Mouse (Mus musculus) cerebellum, postnatal 4 days (tissue): ENCODE data around the gene Ermap.
A peak's percentile ranks its signal among the peaks of the same experiment; 100 is the strongest.

Experiments
- DNase-seq, 2 experiments: peaks; one replicate each; pipeline ENCODE4 v3.0.0; 2022; ENCODE audit warnings: low spot score in 2 of 2, mixed read lengths in 1 of 2

Gene Ermap

DNA sequence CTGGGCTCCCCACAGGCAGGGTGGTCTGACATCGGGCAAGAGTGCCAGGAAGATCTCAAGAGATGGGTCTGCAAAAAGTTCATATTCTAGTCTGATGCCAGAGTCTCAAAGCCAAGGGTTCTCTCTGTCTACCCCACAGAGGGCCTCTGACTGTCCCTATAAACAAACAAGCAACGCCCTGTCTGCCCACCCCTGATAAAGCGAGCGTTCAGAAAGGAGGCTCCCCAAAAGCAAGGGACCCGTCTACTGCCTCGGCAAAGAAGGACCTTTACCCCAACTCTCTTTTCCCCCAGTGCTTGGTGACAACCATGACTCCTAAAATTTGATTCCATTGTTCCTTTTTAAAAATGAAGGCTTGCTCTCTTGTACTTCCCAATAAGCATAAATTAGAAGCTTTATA lies at the start of gene Ermap:
TSS of gene Ermap (minus strand) at position 148 of the 400 bp plus-strand sequence.
- DNase-seq, result no peak

DNA sequence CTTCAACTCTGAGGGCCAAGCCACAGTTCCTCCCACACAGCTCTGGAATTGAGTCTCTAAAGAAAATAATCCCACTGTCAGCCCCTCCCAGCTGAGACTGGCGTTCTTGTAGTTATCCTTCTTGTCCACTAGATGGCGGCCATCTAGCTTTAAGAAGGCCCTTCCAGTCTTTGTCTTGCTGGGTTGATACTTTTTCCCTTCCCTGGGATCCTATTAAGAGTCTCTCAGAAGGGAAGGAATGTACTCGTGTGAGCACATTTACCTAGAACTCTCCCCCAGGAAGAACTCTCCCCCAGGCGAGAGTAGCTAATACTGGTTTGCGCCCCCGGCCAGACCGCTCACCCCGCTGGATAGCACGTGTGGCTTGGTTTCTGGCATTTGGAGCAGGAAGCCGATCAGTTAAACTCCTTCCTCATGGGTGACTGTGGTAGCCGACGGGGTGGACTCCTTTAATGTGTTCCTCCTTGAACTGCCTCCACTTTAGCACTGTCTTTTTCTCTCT lies 49.4 kb upstream of the Ermap start:
- no peak for DNase-seq

DNA sequence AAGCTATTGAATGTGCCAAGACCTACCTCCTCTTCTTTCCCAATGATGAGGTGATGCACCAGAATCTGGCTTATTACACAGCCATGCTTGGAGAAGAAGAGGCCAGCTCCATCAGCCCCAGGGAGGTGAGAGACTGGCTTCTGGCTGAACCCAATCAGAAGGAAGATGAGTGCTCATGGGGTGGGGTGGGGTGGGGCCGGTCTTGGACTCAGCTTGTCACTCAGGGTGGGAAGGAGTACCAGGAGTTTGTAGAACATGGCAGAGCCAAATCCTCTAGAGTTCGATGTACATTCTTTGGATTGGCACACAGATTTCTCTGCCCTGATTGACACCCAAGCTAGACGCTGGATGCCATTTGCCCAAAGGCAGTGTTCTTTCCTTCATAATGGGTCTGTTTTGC lies 48.9 kb upstream of the Ermap start:
- DNase-seq, result no peak

DNA sequence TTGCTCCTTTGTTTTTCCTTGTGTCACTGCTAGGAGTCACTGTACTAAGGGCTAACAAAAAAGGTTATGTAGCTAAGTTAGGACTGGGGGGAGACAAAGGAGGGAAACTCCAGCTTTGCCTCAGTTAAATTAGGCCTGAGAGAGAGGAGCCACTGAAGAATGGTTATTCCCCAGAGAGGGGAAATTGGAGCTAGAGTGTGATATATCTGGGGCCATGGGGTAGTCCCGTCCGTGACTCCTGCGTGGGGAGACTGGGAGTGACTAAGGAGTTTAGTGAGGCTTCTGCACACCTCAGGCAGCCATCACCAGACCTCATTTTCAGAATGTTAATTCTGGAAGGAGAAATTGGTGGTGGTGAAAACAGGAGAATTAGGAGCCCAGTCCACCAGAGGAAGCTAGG lies 44.5 kb upstream of the Ermap start:
- DNase-seq, result no peak

DNA sequence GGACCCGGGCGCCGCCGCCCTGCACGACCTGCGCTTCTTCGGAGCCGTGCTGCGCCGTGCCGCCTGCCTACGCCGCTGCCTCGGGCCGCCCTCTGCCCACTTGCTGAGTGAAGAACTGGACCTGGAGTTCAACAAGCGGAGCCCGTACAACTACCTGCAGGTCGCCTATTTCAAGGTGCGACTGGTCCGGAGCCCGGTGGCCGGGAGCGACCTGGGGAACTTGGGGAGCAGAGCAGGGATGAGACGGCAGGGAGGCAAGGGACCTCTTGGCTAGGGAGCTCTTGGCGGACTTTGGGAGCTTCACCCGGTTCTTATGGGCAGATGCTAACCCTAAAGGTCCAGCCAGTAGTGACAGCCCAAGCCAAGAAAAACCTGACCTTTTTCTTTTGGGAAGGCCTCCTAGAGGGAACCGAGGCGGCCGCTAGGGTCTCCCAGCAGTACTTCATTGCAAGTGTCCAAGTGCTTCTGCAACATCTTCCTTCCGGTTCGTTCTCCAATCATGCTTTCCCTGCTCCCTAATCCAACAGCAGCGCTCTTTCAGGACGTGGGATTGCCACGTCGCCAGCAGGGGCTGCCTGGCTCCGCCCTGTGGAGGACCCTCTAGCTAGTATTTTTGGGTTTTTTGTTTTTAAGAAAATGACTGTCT lies 43.6 kb upstream of the Ermap start:
- DNase-seq, result peak in 1 of 2 experiments; percentile 42

DNA sequence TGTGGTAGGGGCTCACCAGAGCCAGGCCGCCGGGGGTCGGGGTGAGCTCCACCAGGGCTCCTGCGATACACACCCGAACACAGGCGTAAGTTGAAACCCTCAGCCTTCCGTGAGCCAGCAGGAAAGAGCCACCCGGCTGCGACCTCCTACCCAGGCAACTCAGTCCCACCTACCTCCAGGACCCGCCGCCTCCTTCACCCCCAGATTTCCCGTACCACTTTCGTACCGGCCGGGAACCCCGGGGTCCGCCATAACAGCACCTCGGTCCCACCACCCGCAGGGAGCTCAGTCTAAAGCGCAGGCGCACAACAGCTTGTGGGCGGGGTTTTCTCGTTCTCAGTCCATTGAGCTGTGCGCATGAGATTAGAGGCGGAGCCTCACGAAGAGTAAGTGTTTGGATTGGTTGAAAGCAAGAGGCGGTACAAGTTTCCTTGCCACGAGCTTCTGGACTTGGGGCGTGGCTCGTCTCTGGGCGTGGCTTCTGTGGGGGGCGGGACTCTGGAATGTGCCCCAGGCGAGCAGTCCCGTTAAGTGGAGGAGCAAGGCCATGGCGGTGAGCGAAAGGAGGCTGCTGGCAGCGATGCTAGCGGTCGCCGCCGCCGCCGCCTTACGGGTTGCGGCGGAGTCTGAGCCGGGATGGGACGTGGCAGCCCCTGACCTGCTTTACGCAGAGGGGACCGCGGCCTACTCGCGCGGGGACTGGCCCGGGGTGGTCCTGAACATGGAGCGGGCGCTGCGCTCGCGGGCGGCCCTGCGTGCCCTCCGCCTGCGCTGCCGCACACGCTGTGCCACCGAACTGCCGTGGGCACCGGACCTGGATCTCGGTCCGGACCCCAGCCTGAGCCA lies 42.8 kb upstream of the Ermap start, which contains the start of the genes AU022252 and P3h1:
TSS of gene AU022252 (minus strand) at position 303 of the 846 bp plus-strand sequence.
TSS of gene P3h1 (plus strand) at position 506 of the 846 bp plus-strand sequence.
- DNase-seq, result peak; percentile 81 to 98

DNA sequence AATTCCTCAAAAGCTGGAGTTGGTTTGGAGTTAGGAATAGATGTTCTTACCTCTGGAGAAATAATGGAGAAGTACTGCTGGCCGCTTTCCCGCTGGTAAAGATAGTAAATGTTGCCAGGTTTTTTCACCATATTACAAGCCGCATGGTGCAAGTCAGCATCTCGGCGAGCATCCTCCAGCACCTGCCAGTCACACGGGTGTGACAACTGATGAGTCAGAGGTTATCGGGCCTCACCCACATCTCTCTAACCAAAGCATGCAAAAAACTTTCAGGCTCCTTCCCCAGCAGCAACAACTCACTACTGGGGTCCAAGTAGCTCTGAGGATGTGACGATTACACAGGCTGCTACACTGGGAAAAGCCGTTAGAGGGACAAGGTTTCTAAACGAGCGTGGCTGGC lies 36.9 kb upstream of the Ermap start:
- no peak for DNase-seq

DNA sequence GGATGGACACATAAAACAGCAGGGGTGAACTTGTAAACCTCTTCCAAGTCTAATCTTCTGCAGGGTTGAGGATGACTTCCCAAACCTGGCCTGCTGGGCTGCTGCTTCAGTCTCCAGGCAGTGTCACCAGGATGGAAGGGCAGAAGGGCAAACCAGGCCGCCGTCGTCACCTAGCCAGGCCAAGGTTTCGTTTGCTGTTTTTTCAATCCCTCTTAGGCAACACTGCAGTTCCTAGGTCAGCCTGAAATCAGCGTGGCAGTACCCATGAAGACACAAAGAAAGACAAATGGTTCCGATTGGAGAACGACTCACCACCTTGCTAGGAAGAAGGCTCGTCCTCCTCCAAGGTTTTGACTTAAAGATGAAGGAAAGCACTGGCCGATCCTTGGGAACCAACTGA lies 35.9 kb upstream of the Ermap start:
- no peak for DNase-seq

DNA sequence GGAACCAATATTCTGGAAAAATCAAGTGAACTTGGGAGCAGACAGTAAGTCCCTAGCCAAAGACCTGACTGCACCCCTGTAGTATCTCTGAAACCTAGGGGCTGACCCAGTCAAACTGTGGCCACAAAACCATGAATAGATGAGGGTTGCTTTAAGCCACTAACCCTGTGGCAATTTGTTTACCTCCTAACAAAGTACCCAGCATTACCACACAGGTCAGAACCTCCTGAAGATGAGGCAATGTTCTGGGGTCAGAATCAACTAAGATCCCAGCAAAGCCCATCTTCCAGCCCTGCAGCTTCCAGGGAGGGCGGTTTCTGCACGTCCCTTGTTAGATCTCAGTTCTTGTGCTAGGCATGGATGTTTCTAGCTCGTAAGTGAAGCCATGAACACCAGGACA lies 34.7 kb upstream of the Ermap start:
- no peak for DNase-seq

DNA sequence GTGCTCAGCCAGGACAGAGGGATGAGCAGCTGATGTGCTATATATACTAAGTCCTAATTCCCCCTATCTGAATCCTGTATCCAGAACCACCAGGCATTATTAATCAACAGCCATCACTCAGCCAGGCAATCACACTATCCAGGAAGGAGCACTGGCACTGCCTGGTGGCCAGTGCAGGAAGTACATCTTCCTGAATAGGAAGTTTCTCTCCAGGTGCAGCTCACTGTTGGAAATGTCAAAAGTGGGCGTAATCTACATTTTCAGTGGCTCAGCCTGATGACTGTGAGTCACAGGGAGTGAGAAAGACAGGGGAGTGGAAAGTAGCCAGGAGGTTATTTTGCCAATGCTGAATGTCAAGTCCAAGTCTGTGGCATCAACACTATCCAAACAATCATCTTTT lies 33.9 kb upstream of the Ermap start:
- DNase-seq, result no peak

DNA sequence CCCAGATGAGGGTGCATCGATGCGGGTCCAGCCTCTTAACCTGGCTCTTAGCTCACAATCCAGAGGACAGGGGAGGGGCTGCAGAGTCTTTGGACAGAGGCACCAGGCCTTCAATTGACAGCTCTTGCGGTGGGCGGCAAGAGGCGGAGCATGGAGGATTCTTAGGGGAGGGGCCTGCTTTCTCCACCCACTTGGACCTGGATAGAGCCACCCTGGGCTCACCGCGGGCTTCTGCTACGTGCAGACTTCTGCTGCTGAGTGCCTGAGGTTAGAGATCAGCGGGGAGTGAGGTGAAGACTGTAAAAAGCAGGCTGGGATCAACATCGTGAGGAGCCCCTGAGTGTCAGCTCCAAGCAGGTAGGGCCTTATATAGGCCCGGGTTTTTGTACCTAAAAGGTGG lies 28.4 kb upstream of the Ermap start, which contains the start of gene Tmem269:
TSS of gene Tmem269 (minus strand) at position 49 of the 400 bp plus-strand sequence.
- no peak for DNase-seq

DNA sequence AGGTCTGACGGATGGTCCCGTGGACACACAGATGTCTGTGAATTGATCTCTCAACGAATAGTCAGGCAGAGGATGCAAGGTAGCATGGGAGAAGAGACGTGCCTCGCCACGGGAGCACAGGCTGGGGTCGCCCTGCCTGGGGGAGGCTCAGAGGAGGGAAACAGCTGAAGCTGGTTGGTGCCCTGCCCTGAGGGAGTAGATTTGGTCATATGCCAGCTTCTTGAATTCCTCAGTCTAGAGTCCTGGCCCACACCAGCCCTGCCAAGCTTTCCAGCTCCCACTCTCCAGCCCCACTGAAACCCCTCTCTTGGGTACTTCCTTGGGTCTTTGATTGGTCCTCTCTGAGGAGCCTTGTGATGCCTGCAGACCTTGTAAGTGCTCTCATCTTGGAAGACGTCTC lies 26.9 kb upstream of the Ermap start:
- no peak for DNase-seq

DNA sequence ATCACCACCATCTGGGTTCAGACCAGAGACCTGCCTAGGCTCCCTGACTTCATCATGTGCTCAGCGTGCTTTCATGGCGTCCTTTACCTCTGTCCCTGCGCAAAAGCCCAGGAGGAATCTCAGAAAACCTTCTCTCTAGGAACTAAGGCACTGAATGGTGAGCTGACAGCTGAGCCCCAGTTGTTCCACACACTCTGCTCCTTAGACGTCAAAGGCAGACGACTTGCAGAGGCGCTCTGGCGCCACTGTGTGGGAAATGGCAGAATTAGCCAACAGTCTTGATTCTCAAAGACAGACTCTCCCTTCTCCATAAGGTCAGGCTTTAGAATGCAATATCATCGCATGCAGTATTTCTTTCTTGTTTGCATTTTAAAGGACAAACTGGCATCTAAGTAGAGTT lies 14.9 kb upstream of the Ermap start:
- DNase-seq, result peak in 1 of 2 experiments; percentile 56

DNA sequence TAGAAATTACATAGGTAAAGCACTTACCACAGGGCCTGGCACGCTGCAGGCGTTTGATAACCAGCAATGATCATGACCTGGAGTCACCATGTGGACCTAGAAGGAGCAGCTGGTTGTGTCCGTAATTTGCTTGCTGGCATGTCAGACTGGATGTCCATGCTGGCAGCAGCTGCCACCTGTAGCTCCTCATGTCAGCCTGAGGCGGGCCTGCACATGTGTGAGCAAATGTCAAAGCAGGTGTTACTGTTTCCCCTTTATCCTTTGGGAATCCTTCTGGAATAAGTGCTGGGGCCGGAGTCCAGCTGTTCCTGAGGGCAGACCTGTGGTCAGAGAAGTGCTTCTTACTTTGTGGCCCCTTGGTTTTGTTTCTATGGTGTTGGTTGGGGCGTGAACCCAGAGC lies 8.3 kb upstream of the Ermap start:
- DNase-seq, result no peak

DNA sequence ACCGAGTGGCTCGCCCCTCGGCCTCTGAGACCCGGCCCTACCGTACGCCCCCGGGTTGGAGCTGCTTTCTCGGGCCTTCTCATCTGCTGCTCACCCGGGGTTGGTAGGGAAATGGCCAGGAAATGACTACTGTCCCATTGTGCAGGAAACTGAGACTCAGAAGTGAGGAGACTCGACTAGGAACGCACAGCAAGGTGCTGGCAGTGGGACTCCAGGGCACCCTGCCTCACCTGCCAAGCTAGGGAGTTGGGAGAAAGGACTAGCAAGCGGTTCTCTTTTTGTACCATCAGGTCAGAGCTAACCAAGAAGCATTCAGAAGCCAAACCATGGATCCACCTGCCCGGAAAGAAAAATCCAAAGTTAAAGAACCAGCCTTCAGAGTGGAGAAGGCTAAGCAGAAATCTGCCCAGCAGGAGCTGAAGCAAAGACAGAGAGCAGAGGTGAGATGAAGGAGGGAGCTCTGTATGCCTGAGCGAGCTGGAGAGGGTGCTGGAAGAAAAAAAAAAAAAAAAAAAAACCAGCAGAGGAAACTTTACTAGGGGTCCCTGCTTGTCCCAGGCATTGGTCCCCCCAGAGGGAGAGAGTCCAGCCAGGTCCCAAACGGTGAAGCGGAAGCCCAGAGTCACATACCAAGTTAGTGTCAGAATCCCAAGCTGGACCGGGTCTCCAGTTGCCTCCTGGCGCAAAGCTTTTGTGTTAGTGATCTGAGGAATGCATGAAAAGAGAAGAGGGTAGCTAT lies 5.9 kb upstream of the Ermap start:
- peak in 1 of 2 experiments; percentile 30 for DNase-seq

DNA sequence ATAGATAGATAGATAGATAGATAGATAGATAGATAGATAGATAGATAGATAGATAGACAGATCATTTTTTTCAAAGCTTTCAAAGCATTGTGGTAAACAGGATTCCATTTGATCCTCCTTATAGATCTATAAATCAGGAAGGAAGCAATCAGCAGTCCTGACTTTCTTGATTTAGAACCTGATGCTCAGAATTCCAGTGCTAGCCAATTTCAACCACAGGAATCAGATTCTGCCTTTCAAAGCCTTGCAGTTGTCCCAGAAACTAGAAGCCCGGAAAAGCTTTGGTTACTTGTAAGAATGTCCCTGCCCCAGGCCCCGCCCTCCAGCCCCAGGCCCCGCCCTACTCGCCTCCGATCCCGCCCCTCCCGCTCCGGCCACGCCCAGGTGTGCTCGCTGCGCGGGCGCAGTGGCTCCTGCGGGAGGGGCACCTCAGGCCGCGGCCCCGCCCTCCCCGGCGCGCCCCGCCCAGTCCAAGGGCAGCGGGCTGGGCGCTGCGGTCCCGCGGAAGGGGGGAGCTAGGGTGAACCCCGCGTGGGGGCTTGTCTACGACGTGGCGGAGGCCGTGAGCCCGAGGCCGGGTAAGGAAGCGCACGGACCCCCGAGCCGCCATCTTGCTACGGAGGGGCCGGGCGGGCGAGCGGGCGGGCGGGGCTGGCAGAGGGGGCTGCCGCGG lies 5.2 kb upstream of the Ermap start, which contains the start of gene Svbp:
TSS of gene Svbp (plus strand) at position 398 of the 673 bp plus-strand sequence.
- DNase-seq, result peak; percentile 77 to 90

DNA sequence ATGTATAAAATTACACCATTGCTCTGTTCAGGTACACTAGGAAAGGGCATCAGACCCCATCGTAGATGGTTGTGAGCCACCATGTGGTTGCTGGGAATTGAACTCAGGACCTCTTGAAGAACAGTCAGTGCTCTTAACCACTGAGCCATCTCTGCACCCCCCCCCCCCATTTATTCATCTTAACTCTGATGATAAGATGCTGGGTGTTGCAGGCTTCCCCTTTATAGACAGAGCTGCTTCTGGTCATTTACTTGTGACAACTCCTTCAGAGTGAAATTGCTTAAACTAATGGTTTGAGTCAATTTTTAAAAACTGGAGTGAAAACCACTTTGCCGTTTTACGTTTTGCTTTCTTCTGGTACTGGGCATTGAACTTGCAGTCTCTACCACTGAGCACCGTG lies 2.9 kb upstream of the Ermap start:
- DNase-seq, result no peak

DNA sequence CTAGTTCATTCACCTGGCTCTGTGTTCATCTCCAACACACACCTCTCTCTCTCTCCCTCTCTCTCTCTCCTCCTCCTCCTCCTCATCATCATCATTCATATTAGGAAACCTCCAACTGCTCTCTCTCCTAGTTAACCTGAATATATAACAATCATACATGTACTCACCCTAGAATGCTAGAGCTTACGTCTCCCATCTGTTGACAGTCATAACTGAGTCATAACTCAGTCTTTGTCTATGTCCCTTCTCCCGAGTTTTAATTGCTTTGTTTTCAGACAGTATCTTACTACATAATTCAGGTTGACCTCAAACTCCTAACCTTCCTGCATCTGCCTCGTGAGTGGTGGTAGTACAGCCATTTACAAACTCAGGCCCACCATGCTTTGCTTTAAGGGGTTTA lies 1.5 kb upstream of the Ermap start:
- no peak for DNase-seq

DNA sequence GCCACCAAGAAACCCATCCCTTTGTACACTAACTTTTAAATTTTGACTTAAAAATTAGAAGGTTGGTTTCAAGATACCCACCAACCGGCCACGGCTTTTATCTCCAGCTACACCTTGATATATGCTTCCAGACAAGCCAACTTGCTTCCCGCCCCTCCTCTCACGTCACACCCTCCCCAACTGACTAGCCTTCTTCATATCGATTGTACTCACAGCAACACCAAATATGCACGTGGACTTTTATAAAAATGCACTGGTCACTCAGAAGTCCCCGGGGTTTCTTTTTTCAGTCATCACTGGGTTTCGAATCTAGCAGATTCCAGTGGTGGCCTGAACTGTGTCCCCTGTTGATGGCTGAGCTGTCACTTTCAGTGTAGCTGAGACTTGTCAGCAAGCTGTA lies 807 bp upstream of the Ermap start:
- DNase-seq, result no peak

DNA sequence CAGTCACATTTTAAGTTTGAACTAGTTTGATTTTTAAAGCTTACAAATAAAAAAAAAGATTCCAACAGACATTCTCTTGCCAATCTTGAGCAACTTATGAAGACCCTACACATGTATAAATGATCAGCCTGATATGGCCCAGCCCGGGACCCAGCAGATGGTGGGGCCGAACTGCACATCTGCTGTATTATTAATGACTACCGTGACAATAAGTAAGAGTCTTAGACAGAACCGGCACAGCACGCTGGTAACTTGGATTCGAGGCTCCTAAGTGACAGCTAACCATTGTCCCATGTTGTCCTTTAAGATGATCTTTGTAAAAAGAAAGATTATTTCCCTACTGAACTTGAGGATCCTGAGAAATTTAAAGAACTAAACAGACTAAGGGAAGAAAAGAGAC lies 419 bp downstream of the Ermap start:
- DNase-seq, result no peak

DNA sequence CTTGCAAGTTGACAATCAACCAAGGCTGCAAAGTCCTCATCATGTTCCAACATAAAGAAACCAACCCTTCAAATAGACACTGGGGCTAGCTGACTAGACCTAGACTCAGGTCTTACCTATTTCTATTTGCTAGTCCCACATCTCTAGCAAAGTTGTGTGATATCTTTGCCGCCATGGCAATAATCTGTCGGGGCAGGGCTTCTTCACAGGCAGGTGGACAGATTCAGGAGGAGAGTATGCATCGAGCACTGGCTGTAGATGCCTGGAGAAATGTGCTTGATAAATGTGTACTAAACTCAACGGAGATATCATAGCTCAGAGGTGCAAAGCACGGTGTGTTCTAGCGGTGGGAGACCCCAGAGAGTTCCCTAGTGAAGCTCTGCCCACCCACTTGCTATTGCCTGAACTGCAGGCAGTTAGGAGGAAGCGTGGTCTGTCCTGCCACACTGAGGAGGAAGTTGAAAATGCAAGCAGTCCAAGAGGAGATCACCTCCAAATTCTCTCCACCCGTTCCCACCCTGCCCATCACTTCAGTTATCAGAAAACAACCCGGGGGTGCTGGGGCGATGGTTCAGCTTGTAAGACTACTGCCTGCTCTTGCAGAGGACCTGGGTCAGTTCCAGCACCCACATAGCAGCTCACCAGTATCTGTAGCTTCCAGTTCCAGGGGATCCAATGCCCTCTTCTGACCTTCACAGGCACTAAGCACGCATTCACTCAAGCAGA lies 1.6 kb downstream of the Ermap start:
- no peak for DNase-seq
